Mouse (Mus musculus) C2C12 (cell line): ENCODE results near the gene Il23r.

ENCODE experiments used
- CEBPB ChIP-seq: IDR thresholded peaks from one replicate; pipeline ENCODE4 v1.6.1; 2011; ENCODE audit warnings: low read depth, mild to moderate bottlenecking, control low read depth, moderate library complexity
- CTCF ChIP-seq: IDR thresholded peaks from one replicate; pipeline ENCODE4 v1.5.1; 2011; ENCODE audit not compliant: control insufficient read depth, insufficient read depth, insufficient read length
- FOSL1 ChIP-seq: IDR thresholded peaks from one replicate; pipeline ENCODE4 v1.8.0; 2011; ENCODE audit warnings: mild to moderate bottlenecking, low read length; ENCODE audit not compliant: poor library complexity, insufficient read depth, severe bottlenecking
- MAX ChIP-seq: IDR thresholded peaks from one replicate; pipeline ENCODE4 v1.6.1; 2011; ENCODE audit warnings: mild to moderate bottlenecking, control low read depth
- MYOD1 ChIP-seq: IDR thresholded peaks from one replicate; pipeline ENCODE4 v1.6.1; 2011; ENCODE audit warnings: low read depth; ENCODE audit not compliant: control insufficient read depth, insufficient read length
- MYOG ChIP-seq: IDR thresholded peaks from one replicate; pipeline ENCODE4 v1.6.1; 2011; ENCODE audit not compliant: control insufficient read depth, insufficient read length; ENCODE audit errors: extremely low read depth
- USF1 ChIP-seq: IDR thresholded peaks from one replicate; pipeline ENCODE4 v1.6.1; 2011; ENCODE audit warnings: low read depth, mild to moderate bottlenecking, control low read depth, moderate library complexity

DNA sequence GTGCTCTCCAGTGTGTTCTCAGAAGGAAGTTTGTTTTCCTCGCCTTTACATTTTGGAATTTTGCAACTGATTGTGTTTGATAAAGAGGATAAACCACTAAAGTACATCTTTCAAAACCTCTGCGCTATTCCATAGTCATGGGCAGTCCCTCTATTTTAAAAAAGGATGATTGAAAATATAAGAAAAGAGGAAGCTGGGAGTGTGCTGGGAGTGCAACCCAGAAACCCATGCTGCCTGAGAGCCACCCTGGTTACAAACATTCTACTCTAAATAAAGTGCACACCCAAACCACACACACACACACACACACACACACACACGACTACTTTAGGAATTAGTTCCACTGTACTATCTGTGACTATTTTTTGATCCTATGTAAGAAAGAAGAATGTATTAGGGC, 75.1 kb downstream of the Il23r start:
- TF ChIP-seq CTCF (no peak), MAX (no peak), USF1 (no peak), CEBPB (no peak), MYOG (no peak), MYOD1 (no peak), FOSL1 (no peak)
